Mouse (Mus musculus): ENCODE measurements around the gene Ccnb1ip1. TPM values are rescaled to one million over a fixed set of nuclear protein-coding genes. Genes with fewer than 3 reads are reported as not detected.
A peak's percentile ranks its signal among the peaks of the same experiment; 100 is the strongest.

Ccnb1ip1 gene
- polyA plus RNA-seq (2014; fragmentation: Nextera tagmentation; extraction: Ambion mirVana), result not detected in 2 replicates

- H3K36me3 ChIP-seq (ENCODE audit: control insufficient read depth, insufficient read depth, low read length), result peaks cover 12% of the 10 kb centered on the region; the same call in 1 of the 2 replicates
- peak within 1 kb of the TSS; percentile 61 for H3K4me3 ChIP-seq (ENCODE audit: low read depth, low read length)
- peak; percentile 99 for ATAC-seq (ENCODE audit: insufficient number of reproducible peaks, insufficient read depth, low FRiP score, low read depth)
- H3K9me3 ChIP-seq (ENCODE audit: control insufficient read depth, low read depth, low read length), result no peaks in the 10 kb centered on the region
- no peaks in the 10 kb centered on the region for H3K4me1 ChIP-seq (ENCODE audit: control insufficient read depth, insufficient read depth, low read length)
- peak within 1 kb of the TSS; percentile 57 for H3K4me2 ChIP-seq (replicated peaks; ENCODE audit: low read depth, low read length)
- H3K9ac ChIP-seq (replicated peaks; ENCODE audit: low read depth, low read length), result peak within 1 kb of the TSS; percentile 58
- H3K27me3 ChIP-seq (ENCODE audit: control insufficient read depth, insufficient read depth, low read length), result no peaks in the 10 kb centered on the region
- peak within 1 kb of the TSS; percentile 86 for H3K27ac ChIP-seq (ENCODE audit: low read length)
- under 1% methylated on average over 42 of the region's 42 CpGs for WGBS
These were observed at the start of gene Ccnb1ip1, which contains the start of gene Parp2 for GRCm38 (mm10) chr14:50807487-50808072. Gene Ccnb1ip1, minus strand, starts transcription at chr14:50807732. Gene Parp2, plus strand, starts transcription at chr14:50807841.

GRCm38 (mm10) chr14:50855788-50856187, 48.3 kb upstream of the Ccnb1ip1 start:
- no peaks in the 10 kb centered on the region for H3K4me1 ChIP-seq (ENCODE audit: control insufficient read depth, insufficient read depth, low read length)
- H3K4me2 ChIP-seq (replicated peaks; ENCODE audit: low read depth, low read length), result no peak overlapping the region
- no peak overlapping the region for H3K9ac ChIP-seq (replicated peaks; ENCODE audit: low read depth, low read length)
- H3K4me3 ChIP-seq (ENCODE audit: low read depth, low read length), result no peak overlapping the region
- WGBS, result 87% methylated on average over 5 of the region's 5 CpGs
- H3K27ac ChIP-seq (ENCODE audit: low read length), result no peak overlapping the region
- H3K27me3 ChIP-seq (ENCODE audit: control insufficient read depth, insufficient read depth, low read length), result no peaks in the 10 kb centered on the region
- peaks cover 5% of the 10 kb centered on the region; the same call in 1 of the 2 replicates for H3K36me3 ChIP-seq (ENCODE audit: control insufficient read depth, insufficient read depth, low read length)
- H3K9me3 ChIP-seq (ENCODE audit: control insufficient read depth, low read depth, low read length), result no peaks in the 10 kb centered on the region
- no peak for ATAC-seq (ENCODE audit: insufficient number of reproducible peaks, insufficient read depth, low FRiP score, low read depth)

GRCm38 (mm10) chr14:50837236-50837635, 29.7 kb upstream of the Ccnb1ip1 start:
- H3K9ac ChIP-seq (replicated peaks; ENCODE audit: low read depth, low read length), result no peak overlapping the region
- ATAC-seq (ENCODE audit: insufficient number of reproducible peaks, insufficient read depth, low FRiP score, low read depth), result no peak
- H3K9me3 ChIP-seq (ENCODE audit: control insufficient read depth, low read depth, low read length), result no peaks in the 10 kb centered on the region
- H3K27ac ChIP-seq (ENCODE audit: low read length), result no peak overlapping the region
- WGBS, result 67% methylated on average over 6 of the region's 6 CpGs
- no peak overlapping the region for H3K4me3 ChIP-seq (ENCODE audit: low read depth, low read length)
- no peaks in the 10 kb centered on the region for H3K4me1 ChIP-seq (ENCODE audit: control insufficient read depth, insufficient read depth, low read length)
- H3K36me3 ChIP-seq (ENCODE audit: control insufficient read depth, insufficient read depth, low read length), result no peaks in the 10 kb centered on the region; the same call in 1 of the 2 replicates
- H3K27me3 ChIP-seq (ENCODE audit: control insufficient read depth, insufficient read depth, low read length), result no peaks in the 10 kb centered on the region
- H3K4me2 ChIP-seq (replicated peaks; ENCODE audit: low read depth, low read length), result no peak overlapping the region

- Histone ChIP-seq H3K4me3 (ENCODE audit: low read depth, low read length) (no peak overlapping the region), H3K36me3 (ENCODE audit: control insufficient read depth, insufficient read depth, low read length) (no peaks in the 10 kb centered on the region; the same call in 1 of the 2 replicates), H3K9ac (replicated peaks; ENCODE audit: low read depth, low read length) (no peak overlapping the region), H3K27me3 (ENCODE audit: control insufficient read depth, insufficient read depth, low read length) (no peaks in the 10 kb centered on the region), H3K4me1 (ENCODE audit: control insufficient read depth, insufficient read depth, low read length) (no peaks in the 10 kb centered on the region), H3K4me2 (replicated peaks; ENCODE audit: low read depth, low read length) (no peak overlapping the region), H3K9me3 (ENCODE audit: control insufficient read depth, low read depth, low read length) (no peaks in the 10 kb centered on the region), H3K27ac (ENCODE audit: low read length) (peak overlapping the region; percentile 59; the same call in 1 of the 2 replicates)
- ATAC-seq (ENCODE audit: insufficient number of reproducible peaks, insufficient read depth, low FRiP score, low read depth), result no peak
- WGBS, result 35% methylated on average over 2 of the region's 2 CpGs
These were observed 26.9 kb upstream of the Ccnb1ip1 start for GRCm38 (mm10) chr14:50834435-50834834.

- Histone ChIP-seq H3K9me3 (ENCODE audit: control insufficient read depth, low read depth, low read length) (no peaks in the 10 kb centered on the region), H3K27me3 (ENCODE audit: control insufficient read depth, insufficient read depth, low read length) (no peaks in the 10 kb centered on the region), H3K4me3 (ENCODE audit: low read depth, low read length) (no peak overlapping the region), H3K36me3 (ENCODE audit: control insufficient read depth, insufficient read depth, low read length) (no peaks in the 10 kb centered on the region; the same call in 1 of the 2 replicates), H3K4me1 (ENCODE audit: control insufficient read depth, insufficient read depth, low read length) (no peaks in the 10 kb centered on the region), H3K4me2 (replicated peaks; ENCODE audit: low read depth, low read length) (no peak overlapping the region), H3K27ac (ENCODE audit: low read length) (peak overlapping the region; percentile 59; the same call in 1 of the 2 replicates), H3K9ac (replicated peaks; ENCODE audit: low read depth, low read length) (no peak overlapping the region)
- no peak for ATAC-seq (ENCODE audit: insufficient number of reproducible peaks, insufficient read depth, low FRiP score, low read depth)
- WGBS, result 85% methylated on average over 10 of the region's 10 CpGs
These were observed 26.4 kb upstream of the Ccnb1ip1 start for GRCm38 (mm10) chr14:50833964-50834363.

GRCm38 (mm10) chr14:50829878-50830277, 22.3 kb upstream of the Ccnb1ip1 start:
- no peak overlapping the region for H3K9ac ChIP-seq (replicated peaks; ENCODE audit: low read depth, low read length)
- no peaks in the 10 kb centered on the region for H3K36me3 ChIP-seq (ENCODE audit: control insufficient read depth, insufficient read depth, low read length)
- H3K9me3 ChIP-seq (ENCODE audit: control insufficient read depth, low read depth, low read length), result no peaks in the 10 kb centered on the region
- WGBS, result 80% methylated on average over 3 of the region's 3 CpGs
- H3K4me1 ChIP-seq (ENCODE audit: control insufficient read depth, insufficient read depth, low read length), result no peaks in the 10 kb centered on the region
- H3K27me3 ChIP-seq (ENCODE audit: control insufficient read depth, insufficient read depth, low read length), result no peaks in the 10 kb centered on the region
- H3K4me2 ChIP-seq (replicated peaks; ENCODE audit: low read depth, low read length), result no peak overlapping the region
- no peak overlapping the region for H3K27ac ChIP-seq (ENCODE audit: low read length)
- no peak for ATAC-seq (ENCODE audit: insufficient number of reproducible peaks, insufficient read depth, low FRiP score, low read depth)
- H3K4me3 ChIP-seq (ENCODE audit: low read depth, low read length), result no peak overlapping the region

- Histone ChIP-seq H3K4me3 (ENCODE audit: low read depth, low read length) (no peak overlapping the region), H3K27me3 (ENCODE audit: control insufficient read depth, insufficient read depth, low read length) (no peaks in the 10 kb centered on the region), H3K36me3 (ENCODE audit: control insufficient read depth, insufficient read depth, low read length) (peaks cover 9% of the 10 kb centered on the region), H3K4me2 (replicated peaks; ENCODE audit: low read depth, low read length) (no peak overlapping the region), H3K4me1 (ENCODE audit: control insufficient read depth, insufficient read depth, low read length) (no peaks in the 10 kb centered on the region), H3K27ac (ENCODE audit: low read length) (no peak overlapping the region), H3K9ac (replicated peaks; ENCODE audit: low read depth, low read length) (no peak overlapping the region), H3K9me3 (ENCODE audit: control insufficient read depth, low read depth, low read length) (no peaks in the 10 kb centered on the region)
- 90% methylated on average over 4 of the region's 4 CpGs for WGBS
- ATAC-seq (ENCODE audit: insufficient number of reproducible peaks, insufficient read depth, low FRiP score, low read depth), result no peak
These were observed 19.0 kb upstream of the Ccnb1ip1 start for GRCm38 (mm10) chr14:50826579-50826978.

- H3K36me3 ChIP-seq (ENCODE audit: control insufficient read depth, insufficient read depth, low read length), result peaks cover 29% of the 10 kb centered on the region
- WGBS, result 87% methylated on average over 9 of the region's 9 CpGs
These were observed 16.7 kb upstream of the Ccnb1ip1 start for GRCm38 (mm10) chr14:50824219-50824618.

GRCm38 (mm10) chr14:50823240-50823639, 15.7 kb upstream of the Ccnb1ip1 start:
- H3K27ac ChIP-seq (ENCODE audit: low read length), result no peak overlapping the region
- H3K4me3 ChIP-seq (ENCODE audit: low read depth, low read length), result no peak overlapping the region
- no peak overlapping the region for H3K9ac ChIP-seq (replicated peaks; ENCODE audit: low read depth, low read length)
- H3K36me3 ChIP-seq (ENCODE audit: control insufficient read depth, insufficient read depth, low read length), result peaks cover 32% of the 10 kb centered on the region
- no peaks in the 10 kb centered on the region for H3K4me1 ChIP-seq (ENCODE audit: control insufficient read depth, insufficient read depth, low read length)
- no peak overlapping the region for H3K4me2 ChIP-seq (replicated peaks; ENCODE audit: low read depth, low read length)
- 74% methylated on average over 2 of the region's 2 CpGs for WGBS
- no peak for ATAC-seq (ENCODE audit: insufficient number of reproducible peaks, insufficient read depth, low FRiP score, low read depth)
- H3K27me3 ChIP-seq (ENCODE audit: control insufficient read depth, insufficient read depth, low read length), result no peaks in the 10 kb centered on the region
- no peaks in the 10 kb centered on the region for H3K9me3 ChIP-seq (ENCODE audit: control insufficient read depth, low read depth, low read length)

More at GRCm38 (mm10) chr14:50824219-50824618, 16.7 kb upstream of the Ccnb1ip1 start:
- H3K4me3 ChIP-seq (ENCODE audit: low read depth, low read length), result no peak overlapping the region
- no peak for ATAC-seq (ENCODE audit: insufficient number of reproducible peaks, insufficient read depth, low FRiP score, low read depth)
- H3K9me3 ChIP-seq (ENCODE audit: control insufficient read depth, low read depth, low read length), result no peaks in the 10 kb centered on the region
- H3K4me1 ChIP-seq (ENCODE audit: control insufficient read depth, insufficient read depth, low read length), result no peaks in the 10 kb centered on the region
- H3K9ac ChIP-seq (replicated peaks; ENCODE audit: low read depth, low read length), result no peak overlapping the region
- H3K27me3 ChIP-seq (ENCODE audit: control insufficient read depth, insufficient read depth, low read length), result no peaks in the 10 kb centered on the region
- no peak overlapping the region for H3K4me2 ChIP-seq (replicated peaks; ENCODE audit: low read depth, low read length)
- no peak overlapping the region for H3K27ac ChIP-seq (ENCODE audit: low read length)

Measured in stomach, embryonic 14.5 days (tissue).